Mouse (Mus musculus): ENCODE results near the gene Nid1.
"Not testable (repeated sequence)": the region's sequence is repeated elsewhere in the genome, so short reads cannot be mapped to it uniquely, and the experiment has no call there.

GRCm38 (mm10) chr13:13416007-13416337, 21.4 kb upstream of the Nid1 start:
- TF ChIP-seq CTCF (IDR thresholded peaks at IDR 0.05; ENCODE audit: extremely low read depth, insufficient read depth, insufficient read length, insufficient replicate concordance); POLR2A (IDR thresholded peaks at IDR 0.05; ENCODE audit: low read depth, low read length): not testable (repeated sequence)

Measured in spleen, adult 2 months (tissue).